Mouse (Mus musculus) yolk sac, embryonic 10.5 days (tissue): ENCODE results near the gene Pcdh15.

ENCODE experiments used
- DNase-seq: peaks from one replicate; pipeline ENCODE4 v3.0.0-alpha.2; 2017; ENCODE audit warnings: low spot score

Gene Pcdh15

DNA sequence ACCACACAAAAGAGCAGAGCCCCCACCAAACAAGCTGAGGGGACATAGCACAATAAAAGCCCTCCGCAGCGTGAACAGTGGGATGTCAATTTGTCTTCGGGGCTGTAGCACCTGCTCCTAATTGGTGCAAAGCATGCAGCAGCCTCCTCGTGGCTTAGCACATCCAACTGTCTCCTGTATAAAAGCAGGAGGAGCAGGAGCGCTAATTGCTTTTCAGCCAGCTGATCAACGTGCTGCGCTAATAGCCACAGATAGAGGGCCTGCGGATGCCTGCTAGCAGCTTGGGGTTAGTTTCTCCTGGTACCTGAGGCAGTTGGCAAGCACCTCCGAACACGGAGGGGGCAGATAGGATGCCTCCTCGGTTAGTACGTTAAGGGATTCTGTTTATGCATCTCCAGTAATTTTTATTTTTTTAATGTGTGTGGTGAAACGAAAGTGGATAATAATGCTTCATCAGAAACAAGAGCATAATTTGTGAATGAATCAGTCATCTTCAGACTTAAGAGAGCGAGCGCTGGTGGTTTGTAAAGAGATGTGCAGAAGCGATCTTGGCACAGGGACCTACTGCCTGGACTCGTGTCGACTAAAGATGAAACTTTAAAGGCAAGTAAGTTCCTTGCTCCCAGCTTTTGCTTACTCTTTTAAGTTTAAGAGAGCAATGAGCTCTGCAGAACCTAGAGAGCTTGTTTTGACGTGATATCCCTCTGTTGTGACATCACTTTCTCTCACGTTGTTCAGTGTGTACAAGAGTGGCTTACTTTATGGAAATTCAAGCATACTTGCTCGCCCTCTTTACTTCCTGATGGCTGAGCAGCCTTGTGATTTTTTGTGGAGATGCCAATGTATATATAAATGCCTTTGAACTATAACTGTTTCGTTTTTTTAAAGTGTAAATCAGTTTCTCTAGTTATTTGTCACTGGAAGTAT is 722.8 kb downstream of the Pcdh15 start:
- DNase-seq: no peak

DNA sequence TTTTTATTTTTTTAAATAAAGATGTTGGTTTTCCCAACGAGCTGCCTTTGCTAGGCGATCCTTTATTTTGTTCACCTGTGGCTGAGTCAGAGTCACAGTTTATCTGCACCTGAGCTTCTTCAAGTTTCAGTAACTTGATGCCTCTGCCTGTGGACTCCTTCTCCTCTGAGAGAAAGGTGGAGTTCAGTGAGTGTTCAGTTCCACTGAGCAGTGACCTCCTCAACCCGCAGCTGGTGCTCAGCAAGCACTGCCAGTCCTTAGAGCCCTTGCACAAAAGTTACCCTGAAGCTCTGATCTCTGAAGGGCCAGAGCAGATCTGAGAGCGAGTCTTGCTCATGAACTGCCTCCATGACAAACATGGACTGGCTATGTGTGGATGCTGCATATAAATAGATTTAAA is 724.1 kb downstream of the Pcdh15 start:
- no peak for DNase-seq

DNA sequence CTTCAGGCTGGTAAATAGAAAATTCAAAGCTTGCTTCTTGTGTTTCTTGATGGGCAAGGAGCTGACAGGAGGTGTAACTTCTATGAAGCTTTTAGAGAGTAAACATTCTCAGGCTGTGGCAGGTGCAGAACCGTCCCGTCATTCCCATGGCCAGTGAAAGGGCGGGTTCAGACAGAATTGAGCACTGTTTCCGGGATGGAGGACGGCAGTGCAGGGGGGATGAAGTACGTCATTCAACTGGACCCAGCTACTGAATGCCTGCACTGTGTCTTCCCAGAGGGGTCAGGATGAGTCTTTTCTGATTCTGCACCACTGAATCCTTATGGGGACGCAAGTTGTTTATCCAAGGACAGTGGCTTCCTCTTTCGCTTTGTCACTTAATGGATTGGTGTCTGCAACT is 727.2 kb downstream of the Pcdh15 start:
- no peak for DNase-seq

DNA sequence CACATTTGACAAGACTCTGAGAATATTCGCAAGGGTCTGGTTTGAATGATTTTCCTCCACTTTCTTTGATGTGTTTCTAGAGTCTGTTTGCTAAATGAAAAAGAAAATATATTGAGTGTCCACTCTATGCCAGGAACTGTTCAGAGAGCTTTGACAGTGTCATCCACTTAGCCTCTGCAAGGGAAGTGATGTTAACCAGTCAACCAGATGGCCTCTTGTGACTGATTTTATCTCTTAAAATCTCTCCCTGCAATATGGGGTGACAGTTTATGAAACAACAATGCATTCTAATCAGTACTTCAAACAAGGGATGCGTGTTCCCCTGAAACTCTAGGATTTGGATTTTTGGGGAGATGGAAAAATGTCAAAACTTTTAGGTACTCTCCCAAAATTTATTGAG is 729.6 kb downstream of the Pcdh15 start:
- DNase-seq: no peak

DNA sequence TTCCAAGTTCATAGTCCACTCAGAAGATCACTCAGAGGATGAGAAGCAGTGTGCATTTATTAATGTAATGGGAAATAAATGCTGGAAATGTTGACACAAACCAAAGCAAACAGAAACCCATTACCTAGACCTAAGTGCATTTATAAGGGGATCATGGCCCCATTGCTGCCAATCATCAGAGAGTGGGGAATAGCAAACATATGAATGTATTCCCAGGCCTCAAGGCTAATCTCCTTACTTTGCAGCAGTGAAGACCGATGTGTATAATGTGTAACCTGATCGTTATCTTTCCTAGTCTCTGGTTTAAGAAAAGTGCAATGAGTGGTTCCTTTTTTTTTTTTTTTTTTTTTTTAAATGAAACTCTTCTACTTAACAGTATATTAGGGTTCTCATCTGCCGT is 745.9 kb downstream of the Pcdh15 start:
- no peak for DNase-seq

DNA sequence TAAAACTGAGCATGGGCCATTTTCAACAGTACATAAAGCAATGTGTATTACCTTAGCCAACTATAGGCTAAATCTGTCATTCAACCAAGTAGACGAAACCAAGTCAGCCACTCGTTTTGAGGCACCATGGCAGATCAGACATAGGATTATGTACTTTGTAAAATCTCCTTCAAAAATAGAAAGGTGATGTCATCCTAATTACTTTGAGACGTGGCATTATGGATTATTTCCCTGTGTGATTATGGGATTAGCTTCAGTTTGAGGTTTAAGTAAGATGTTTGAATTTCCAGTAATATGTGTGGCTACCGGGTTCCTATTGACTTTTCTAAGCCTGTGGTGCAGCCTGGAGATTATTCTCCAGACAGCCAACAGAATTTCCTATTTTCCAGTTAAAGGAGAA is 763.0 kb downstream of the Pcdh15 start:
- DNase-seq: no peak

DNA sequence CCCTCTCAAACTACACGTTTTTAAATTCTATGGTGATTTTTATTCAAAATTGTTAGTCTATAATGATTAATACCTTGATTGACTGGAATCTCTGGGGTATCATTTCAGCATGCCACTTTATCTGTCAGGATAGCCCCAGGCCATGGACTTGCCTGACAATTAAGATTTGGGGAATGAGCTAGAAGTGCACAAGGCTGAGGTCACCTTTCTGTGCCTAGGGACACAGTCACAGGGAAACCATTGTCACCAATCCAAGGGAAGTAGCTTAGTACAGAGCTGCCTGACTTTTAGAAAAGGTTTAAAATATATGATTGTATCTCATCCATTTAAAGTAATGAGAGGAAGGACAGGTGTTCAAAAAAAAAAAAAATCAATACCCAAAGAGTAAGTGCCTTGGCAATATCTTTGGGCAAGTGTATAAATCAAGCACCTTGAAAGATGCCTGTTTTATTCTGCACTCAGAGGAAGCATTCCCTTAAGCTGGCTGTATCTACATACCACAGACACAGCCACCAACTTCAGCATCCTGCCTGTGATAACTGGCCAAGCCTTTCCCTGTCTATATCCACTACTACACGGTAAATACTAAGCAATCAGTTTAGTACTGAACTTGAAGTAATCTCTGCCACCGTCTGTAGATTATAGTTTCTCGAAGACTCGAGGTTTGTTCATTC is 779.0 kb downstream of the Pcdh15 start:
- no peak for DNase-seq

DNA sequence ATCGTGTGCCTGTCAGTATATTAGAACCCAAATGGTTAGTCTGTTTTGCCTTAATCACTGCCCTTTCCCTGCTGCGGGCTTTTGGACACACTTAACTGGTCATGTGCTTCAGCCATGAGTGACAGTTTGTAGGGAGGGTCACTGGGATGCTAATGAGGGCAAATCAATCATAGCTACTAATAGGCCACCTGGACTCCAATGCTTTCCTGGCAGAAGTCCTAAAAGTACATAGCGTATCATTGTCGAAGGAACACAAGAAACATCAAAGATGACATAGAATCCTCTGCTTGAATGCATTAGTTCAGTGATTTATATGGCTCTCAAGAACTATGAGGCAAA is 779.6 kb downstream of the Pcdh15 start:
- no peak for DNase-seq

DNA sequence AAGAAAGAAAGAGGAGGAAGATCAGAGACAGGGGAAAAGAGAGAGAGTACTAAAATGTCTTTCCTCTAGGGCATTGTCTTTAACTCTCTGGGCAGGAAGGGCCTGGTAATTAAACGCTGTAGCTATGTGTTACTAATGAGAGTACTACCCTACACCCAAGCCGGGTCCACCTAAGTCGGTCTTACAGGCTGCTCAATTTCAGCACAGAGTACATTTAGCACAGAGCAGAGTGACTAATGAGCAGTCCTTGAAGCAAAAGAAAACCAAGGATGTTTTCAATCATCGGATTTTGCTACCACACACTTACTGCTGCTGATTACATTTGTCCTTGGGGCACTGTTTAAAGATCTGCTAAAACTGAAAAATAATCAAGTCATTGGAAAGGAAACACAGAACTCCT is 788.6 kb downstream of the Pcdh15 start:
- DNase-seq: no peak

DNA sequence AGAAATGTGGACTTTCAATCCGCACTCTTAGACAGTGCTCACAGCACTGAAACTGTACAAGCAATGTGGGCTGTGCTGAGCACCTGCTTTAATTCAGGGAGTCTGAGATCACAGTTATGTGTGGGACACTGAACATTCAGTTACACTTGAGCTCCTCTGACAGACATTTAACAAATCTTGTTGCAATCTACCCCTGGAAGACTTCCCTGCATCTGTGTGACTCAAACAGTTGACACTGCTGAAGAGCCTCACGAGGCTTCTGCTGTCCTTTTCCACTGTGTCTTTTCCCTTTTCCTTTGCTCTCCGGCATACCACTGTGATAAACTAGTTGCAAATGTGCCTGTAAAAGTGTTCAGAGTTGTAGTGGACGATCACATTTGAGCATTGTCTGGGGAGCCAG is 793.1 kb downstream of the Pcdh15 start:
- DNase-seq: no peak

DNA sequence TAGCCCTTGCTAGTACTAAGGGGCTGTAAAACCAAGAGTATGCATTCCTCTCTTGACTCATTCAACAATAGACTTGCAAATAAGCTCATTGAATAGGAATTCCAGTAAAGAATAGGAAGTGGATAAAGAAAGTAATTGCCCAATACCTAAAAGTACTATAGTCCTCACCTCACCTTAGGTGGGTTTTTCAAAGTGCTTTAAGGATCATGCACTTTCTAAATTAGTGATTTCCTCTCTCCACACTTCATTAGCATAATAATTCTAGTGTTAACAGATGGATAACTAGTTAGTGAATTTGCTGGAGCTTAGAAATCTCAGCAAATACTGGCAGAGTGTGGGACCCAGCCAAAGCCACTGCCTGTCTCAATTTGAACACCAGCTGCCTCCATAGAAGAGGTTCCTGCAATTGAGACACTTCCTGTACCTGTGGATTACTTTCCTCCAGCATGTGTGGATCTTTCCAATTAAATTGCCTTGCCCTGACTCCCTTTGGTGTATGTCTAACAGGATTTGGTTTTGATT is 797.0 kb downstream of the Pcdh15 start:
- DNase-seq: no peak

DNA sequence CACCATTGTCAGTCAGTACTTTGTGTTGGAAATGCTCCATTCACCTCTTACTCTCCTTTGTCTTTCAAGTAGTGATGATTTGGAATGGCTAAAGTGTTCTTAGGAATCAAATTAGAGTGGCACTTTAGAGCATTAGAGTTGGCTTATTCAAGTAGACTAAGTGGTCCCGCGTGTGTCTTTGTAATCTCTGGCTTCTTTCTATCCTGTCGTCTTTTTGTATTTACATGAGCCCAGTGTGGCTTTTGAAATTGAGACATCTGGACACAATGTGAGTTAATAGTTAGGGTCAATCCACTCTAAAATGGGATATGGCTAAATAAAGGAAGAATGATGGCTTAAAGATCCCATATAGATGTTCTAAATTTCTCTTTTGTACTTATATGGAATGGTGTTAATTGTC is 800.0 kb downstream of the Pcdh15 start:
- no peak for DNase-seq

DNA sequence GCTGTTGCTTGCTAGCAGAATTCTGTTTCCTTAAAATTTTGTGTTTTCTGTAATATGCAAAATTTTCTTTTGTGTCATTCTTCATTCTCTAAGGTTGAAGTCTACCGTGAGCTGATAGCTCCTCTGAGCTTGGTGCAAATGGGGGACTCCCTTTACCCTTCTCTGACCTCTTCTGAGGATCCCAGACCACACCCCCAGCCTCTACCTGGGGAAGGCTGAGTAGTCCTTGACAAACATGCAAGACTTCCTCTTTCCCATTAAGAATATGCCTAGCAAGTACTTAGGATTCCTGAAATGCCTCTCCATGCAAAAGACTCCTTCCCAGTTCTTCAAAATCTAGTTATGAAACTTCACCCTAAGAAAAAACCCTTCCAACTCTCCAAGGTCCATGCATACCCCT is 808.5 kb downstream of the Pcdh15 start:
- no peak for DNase-seq

DNA sequence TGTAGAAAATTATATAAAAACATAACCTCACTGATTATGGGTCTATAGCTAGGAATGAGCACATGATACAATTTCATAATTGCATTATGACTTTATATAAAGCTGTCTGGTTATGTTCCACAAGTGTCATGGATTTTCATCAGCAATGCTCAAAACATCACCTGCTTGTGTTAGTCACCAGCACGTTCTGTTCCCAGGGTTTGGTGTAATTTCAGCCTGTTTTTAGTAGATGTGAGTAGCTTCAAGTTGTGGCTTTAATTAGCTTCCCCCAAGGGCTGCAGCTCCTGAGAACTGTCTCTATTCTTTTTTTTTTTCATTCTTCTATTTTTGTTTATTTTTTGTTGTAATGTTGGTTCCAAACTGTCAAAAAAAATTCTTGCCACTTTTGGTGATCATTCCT is 809.4 kb downstream of the Pcdh15 start:
- no peak for DNase-seq

DNA sequence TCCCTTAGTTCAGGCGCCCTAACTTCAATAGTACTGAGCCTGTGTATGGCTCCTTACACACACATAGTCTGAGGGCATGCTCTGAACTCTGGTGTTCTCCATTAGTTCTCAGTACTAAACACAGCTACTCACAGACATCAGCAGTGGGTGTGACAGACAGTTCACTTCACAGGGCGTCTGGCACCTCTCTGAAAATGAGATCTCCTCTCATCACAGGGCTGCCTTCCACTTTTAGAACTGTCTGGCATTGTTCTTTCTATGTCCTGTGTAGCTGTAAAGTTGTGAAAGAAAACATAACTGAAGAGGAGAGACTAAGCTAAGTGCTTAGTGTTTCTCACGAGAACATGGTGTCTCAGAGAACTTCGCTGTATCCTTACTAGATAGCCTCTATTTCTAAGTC is 816.0 kb downstream of the Pcdh15 start:
- DNase-seq: no peak

DNA sequence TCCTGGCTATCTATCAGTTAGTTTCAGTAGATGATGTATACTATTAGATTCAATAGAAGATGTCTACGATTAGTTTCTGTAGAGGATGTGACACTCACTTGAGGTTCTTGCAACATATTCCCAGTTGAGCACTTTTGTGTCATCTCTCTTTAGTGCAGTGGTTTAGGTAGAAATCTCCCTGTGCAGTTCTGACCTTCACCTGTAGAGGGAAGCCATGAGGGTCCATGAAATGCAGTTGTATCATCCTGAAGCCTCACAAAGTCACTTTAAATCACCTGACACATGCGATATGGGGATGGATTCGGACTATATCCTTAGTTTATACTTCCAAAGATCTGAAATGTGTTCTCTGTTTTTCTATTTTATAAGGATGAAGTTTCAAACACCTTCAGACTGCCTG is 822.4 kb downstream of the Pcdh15 start:
- no peak for DNase-seq

DNA sequence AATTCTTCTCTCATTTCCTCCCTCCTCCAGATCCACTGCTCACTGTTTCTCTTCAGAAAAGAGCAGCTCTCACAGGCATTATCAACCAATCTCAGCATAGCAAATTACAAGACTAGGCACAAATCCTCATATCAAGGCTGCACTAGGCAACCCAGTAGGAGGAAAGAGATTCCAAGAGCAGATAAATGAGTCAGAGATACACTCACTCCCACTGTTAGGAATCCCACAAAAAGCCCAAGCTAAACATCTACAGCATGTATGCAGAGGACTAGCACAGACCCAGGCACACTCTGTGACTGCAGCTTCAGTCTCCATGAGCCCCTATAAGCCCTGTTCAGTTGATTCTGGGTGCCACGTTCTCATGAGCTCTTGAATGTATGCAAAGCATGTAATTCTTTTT is 829.5 kb downstream of the Pcdh15 start:
- no peak for DNase-seq

DNA sequence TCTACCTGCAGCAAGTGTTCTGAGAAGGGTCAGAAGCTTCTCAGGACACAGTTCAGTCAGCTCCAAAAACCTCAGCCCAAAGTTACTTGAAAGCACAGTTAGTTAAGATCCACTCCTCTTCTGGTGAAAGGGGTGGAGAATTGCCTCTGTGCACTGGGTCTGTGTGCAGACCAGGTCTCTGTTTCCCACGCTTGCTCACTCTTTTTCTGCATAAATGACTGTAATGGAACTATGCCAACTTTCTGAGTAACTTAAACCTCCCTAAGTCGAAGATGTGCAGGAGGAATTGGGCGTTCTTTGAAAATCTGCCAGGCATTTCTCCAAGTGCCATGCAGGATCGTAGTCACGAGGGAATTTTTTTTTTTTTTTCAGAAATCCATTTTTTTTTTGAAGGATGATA is 830.6 kb downstream of the Pcdh15 start:
- DNase-seq: no peak

DNA sequence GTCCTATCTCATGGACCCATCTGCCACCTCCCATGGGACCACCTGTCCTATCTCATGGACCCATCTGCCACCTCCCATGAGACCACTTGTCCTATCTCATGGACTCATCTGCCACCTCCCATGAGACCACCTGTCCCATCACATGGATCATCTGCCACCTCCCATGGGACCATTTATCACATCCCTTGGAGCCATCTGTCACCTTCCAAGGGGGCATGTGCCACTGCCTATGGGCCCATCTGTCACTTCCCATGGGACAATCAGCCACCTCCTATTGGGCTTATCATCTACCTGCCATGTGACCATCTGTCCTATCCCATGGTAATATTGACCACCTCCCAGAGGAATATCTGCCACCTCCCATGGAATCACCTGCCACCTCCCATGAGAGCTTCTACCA is 832.0 kb downstream of the Pcdh15 start:
- DNase-seq: no peak

DNA sequence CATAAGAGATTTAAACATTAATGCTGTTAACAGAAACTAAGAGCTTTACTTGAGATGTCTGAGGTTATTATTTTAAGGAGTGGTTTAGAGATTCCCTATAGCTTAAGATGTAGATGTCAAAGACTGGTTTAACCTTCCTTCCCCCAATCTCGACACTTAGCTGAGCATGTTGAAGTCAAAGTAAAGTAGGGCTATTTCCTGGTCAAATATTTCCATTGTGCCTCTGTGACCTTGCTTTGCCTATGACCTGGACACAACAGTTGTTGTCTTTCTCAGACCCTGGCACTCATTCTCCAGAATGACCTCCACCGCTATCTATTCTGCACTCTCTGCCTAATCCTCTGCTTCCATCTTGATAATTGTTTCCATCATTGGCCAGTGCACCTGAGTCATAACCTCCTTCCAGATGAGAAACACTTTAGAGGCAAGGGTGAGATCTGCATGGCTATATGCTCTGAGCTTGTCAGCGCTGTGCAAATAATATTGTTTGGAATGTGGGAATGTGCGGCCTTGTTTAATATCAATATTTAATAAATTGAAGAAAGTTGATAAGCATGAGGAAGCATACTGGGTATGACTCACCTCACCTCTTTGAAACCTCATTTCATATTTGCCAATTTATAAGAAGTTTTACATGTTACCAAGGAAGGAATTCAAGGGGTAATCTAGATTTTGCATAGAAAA is 833.0 kb downstream of the Pcdh15 start:
- no peak for DNase-seq

DNA sequence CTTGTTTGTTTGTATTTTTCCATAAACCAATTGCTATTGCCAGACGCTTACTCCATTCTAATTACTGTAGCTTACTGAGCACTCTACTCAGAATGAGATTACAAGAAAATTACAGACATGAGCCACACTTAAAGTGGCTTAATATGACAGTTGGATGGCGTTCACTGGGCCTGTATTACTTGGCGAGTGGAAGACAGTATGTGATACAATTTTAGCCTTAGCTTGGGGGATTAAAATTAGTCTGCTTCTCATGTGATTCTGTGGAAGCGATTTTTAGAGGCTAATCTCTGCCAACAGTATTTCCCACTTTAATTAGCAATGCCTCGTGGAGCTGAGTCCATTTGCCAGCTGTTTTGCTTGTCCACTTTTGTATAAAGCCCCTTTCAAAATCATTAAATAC is 837.0 kb downstream of the Pcdh15 start:
- DNase-seq: no peak

DNA sequence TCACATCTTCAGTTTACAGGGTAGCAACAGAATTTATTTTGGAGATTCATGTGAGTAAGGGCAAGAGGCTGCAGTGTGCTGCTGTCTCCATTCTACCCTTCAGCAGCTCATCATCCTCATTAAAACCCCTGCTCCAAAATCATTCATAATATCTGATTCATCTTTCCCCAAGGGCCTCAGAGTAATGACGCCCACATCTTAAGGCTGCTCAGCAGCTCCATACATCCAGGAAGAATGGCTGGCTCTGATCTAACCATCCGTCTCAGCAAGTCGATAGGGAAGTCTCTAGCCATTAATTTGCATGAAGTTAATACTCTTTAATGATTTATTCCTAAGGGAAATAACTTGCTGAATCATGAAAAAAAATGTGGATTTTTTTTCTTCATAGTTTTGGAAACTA is 839.8 kb downstream of the Pcdh15 start:
- no peak for DNase-seq

DNA sequence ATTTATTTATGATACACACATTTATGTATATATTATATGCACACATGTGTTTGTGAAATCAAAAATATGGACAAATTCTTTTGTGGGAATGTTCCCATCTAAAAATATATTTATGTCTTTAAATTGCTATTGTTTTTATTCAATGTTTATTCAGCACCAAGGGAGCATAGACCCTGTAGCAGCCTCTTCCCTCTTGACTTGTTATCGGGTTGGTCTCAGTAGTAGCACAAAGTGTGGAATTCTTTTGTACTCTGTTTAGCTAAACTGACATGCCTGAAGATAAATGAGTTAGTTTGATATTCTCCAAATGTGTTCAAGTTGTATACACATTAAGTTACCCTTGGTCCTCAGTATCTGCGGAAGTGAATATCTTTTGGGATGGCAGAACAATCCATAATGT is 848.7 kb downstream of the Pcdh15 start:
- DNase-seq: no peak
